Mouse (Mus musculus): Measurements from ENCODE around the gene Cabp4. TPM values are rescaled to one million over a fixed set of nuclear protein-coding genes. Genes with fewer than 3 reads are reported as not detected.

The Cabp4 gene
- 1.9 and 2.2 TPM in 2 replicates for polyA plus RNA-seq (2012; rRNA removed)

DNA sequence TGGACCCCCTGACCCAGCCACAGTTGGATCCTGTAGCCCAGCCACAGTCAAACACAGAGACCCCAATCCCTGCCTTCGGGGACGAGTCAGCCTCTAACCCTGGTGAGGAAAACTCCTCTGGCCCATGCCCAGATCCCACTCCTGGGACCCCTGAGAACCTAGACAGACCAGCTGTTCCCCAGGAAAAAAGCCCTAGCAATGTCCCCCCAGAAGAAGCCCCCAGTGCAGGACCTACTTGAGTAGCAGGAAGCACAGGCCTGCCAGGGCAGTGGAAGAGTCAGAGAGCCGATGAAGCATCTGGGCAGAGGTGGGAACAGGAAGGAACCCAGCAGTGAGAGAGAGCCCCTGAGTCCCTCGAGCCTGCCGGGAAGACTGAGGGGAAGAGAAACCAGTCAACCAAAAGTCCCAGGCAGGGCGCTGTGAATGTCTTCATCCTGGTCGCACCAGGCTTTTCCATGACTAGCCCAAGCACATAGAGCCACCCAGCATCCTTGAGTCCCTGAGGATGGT, at the start of gene Cabp4:
TSS of gene Cabp4 (minus strand) at position 275 of the 510 bp plus-strand sequence.
- 41% methylated on average over 7 of the region's 7 CpGs for WGBS
- Histone ChIP-seq H3K27me3 (ENCODE audit: control insufficient read depth, insufficient read depth, low read length) (no peaks in the 10 kb centered on the region), H3K36me3 (ENCODE audit: control insufficient read depth, insufficient read depth, low read length) (no peaks in the 10 kb centered on the region), H3K4me1 (ENCODE audit: control insufficient read depth, insufficient read depth, insufficient read length) (peaks cover 48% of the 10 kb centered on the region), H3K27ac (ENCODE audit: insufficient read depth, low read length) (peak within 1 kb of the TSS; percentile 77), H3K4me3 (ENCODE audit: extremely low read depth, insufficient read depth, insufficient read length) (no peak within 1 kb of the TSS)
- TF ChIP-seq CTCF (IDR thresholded peaks at IDR 0.05; ENCODE audit: extremely low read depth, insufficient read depth, insufficient read length, insufficient replicate concordance) (no peak), POLR2A (IDR thresholded peaks at IDR 0.05; ENCODE audit: low read depth, low read length) (no peak)
- DNase-seq (ENCODE audit: low read depth in 1 of 2, low spot score in 2 of 2), result no peak

DNA sequence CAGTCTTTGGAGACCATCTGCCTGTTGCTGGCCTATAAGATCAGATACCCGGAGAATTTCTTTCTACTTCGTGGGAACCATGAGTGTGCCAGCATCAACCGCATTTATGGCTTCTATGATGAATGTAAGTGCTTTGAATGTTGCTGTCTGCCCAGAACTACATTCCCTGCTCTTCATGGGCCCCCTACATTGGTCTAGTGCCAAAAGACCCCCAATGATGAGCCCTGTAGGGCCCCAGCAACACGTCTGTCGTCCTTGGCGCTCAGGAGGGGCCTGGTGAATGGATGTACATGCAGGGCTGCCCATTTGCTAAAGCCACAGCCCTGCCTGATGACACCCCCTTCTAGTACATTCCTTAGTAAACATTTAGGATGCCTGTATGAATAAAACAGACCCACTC, 49.3 kb upstream of the Cabp4 start:
- Histone ChIP-seq H3K36me3 (ENCODE audit: control insufficient read depth, insufficient read depth, low read length) (peaks cover 48% of the 10 kb centered on the region), H3K4me1 (ENCODE audit: control insufficient read depth, insufficient read depth, insufficient read length) (peaks cover 21% of the 10 kb centered on the region; the same call in 1 of the 2 replicates), H3K27ac (ENCODE audit: insufficient read depth, low read length) (peak overlapping the region; percentile 94), H3K27me3 (ENCODE audit: control insufficient read depth, insufficient read depth, low read length) (no peaks in the 10 kb centered on the region), H3K4me3 (ENCODE audit: extremely low read depth, insufficient read depth, insufficient read length) (peak overlapping the region; percentile 89)
- no peak for DNase-seq (ENCODE audit: low read depth in 1 of 2, low spot score in 2 of 2)
- WGBS, result 50% methylated on average over 6 of the region's 6 CpGs
- TF ChIP-seq POLR2A (IDR thresholded peaks at IDR 0.05; ENCODE audit: low read depth, low read length) (no peak), CTCF (IDR thresholded peaks at IDR 0.05; ENCODE audit: extremely low read depth, insufficient read depth, insufficient read length, insufficient replicate concordance) (no peak)

- WGBS, result 1% methylated on average over 50 of the region's 52 CpGs
- H3K36me3 ChIP-seq (ENCODE audit: control insufficient read depth, insufficient read depth, low read length), result peaks cover 53% of the 10 kb centered on the region
- H3K4me3 ChIP-seq (ENCODE audit: extremely low read depth, insufficient read depth, insufficient read length), result peak overlapping the region; percentile 89
- DNase-seq (ENCODE audit: low read depth in 1 of 2, low spot score in 2 of 2), result no peak
- no peaks in the 10 kb centered on the region for H3K27me3 ChIP-seq (ENCODE audit: control insufficient read depth, insufficient read depth, low read length)
- H3K27ac ChIP-seq (ENCODE audit: insufficient read depth, low read length), result peak overlapping the region; percentile 94
- H3K4me1 ChIP-seq (ENCODE audit: control insufficient read depth, insufficient read depth, insufficient read length), result peaks cover 28% of the 10 kb centered on the region; the same call in 1 of the 2 replicates
- TF ChIP-seq POLR2A (IDR thresholded peaks at IDR 0.05; ENCODE audit: low read depth, low read length) (no peak), CTCF (IDR thresholded peaks at IDR 0.05; ENCODE audit: extremely low read depth, insufficient read depth, insufficient read length, insufficient replicate concordance) (no peak)
Measured at GRCm38 (mm10) chr19:4192251-4192985, 48.6 kb upstream of the Cabp4 start.

GRCm38 (mm10) chr19:4191528-4192250, 47.9 kb upstream of the Cabp4 start, which contains the start of gene Ppp1ca:
Gene Ppp1ca, plus strand, starts transcription at chr19:4192065.
- 1% methylated on average over 39 of the region's 47 CpGs for WGBS
- Histone ChIP-seq H3K4me3 (ENCODE audit: extremely low read depth, insufficient read depth, insufficient read length) (peak within 1 kb of the TSS; percentile 89), H3K4me1 (ENCODE audit: control insufficient read depth, insufficient read depth, insufficient read length) (peaks cover 34% of the 10 kb centered on the region; the same call in 1 of the 2 replicates), H3K27ac (ENCODE audit: insufficient read depth, low read length) (peak within 1 kb of the TSS; percentile 94), H3K36me3 (ENCODE audit: control insufficient read depth, insufficient read depth, low read length) (peaks cover 54% of the 10 kb centered on the region), H3K27me3 (ENCODE audit: control insufficient read depth, insufficient read depth, low read length) (no peaks in the 10 kb centered on the region)
- DNase-seq (ENCODE audit: low read depth in 1 of 2, low spot score in 2 of 2), result peak; percentile 91 to 98
- TF ChIP-seq CTCF (IDR thresholded peaks at IDR 0.05; ENCODE audit: extremely low read depth, insufficient read depth, insufficient read length, insufficient replicate concordance) (peak; percentile 68; the same call in 1 of the 2 replicates), POLR2A (IDR thresholded peaks at IDR 0.05; ENCODE audit: low read depth, low read length) (peak; percentile 92)

DNA sequence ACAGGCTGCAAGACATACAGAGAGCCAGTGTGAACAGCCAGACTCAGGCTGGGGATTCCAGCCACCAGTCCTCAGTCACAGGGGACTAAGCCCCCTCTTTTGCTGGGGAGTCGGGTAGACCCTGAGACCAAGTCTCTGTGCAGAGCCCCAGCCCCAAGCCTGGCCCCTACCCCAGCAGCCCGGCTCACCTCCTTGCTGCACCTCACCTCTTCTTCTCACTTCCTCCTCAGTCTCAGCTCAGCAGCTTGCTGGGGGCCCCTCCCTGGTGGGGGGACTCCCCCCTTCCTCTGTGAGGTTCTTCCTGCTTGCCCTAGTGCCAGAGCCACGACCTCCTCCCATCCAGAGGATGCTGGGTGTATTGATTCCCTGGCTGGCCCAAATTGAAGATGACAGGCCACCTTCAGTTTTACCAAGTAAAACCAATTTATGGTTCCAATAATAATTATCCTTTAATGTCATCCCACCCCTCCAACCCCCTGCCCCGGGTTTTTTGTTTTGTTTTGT, 47.0 kb upstream of the Cabp4 start, which contains the start of gene Tbc1d10c:
TSS of gene Tbc1d10c (minus strand) at position 454 of the 504 bp plus-strand sequence.
- peak; percentile 76 to 92 for DNase-seq (ENCODE audit: low read depth in 1 of 2, low spot score in 2 of 2)
- H3K4me3 ChIP-seq (ENCODE audit: extremely low read depth, insufficient read depth, insufficient read length), result peak within 1 kb of the TSS; percentile 89
- WGBS, result under 1% methylated on average over 4 of the region's 4 CpGs
- H3K27me3 ChIP-seq (ENCODE audit: control insufficient read depth, insufficient read depth, low read length), result no peaks in the 10 kb centered on the region
- H3K27ac ChIP-seq (ENCODE audit: insufficient read depth, low read length), result peak within 1 kb of the TSS; percentile 98
- peaks cover 51% of the 10 kb centered on the region for H3K36me3 ChIP-seq (ENCODE audit: control insufficient read depth, insufficient read depth, low read length)
- TF ChIP-seq POLR2A (IDR thresholded peaks at IDR 0.05; ENCODE audit: low read depth, low read length), result peak; percentile 83
- no peak for TF ChIP-seq CTCF (IDR thresholded peaks at IDR 0.05; ENCODE audit: extremely low read depth, insufficient read depth, insufficient read length, insufficient replicate concordance)
- peaks cover 41% of the 10 kb centered on the region for H3K4me1 ChIP-seq (ENCODE audit: control insufficient read depth, insufficient read depth, insufficient read length)

GRCm38 (mm10) chr19:4189051-4189620, 45.3 kb upstream of the Cabp4 start:
- no peak for TF ChIP-seq CTCF (IDR thresholded peaks at IDR 0.05; ENCODE audit: extremely low read depth, insufficient read depth, insufficient read length, insufficient replicate concordance)
- no peak for TF ChIP-seq POLR2A (IDR thresholded peaks at IDR 0.05; ENCODE audit: low read depth, low read length)
- WGBS, result 16% methylated on average over 12 of the region's 12 CpGs
- H3K36me3 ChIP-seq (ENCODE audit: control insufficient read depth, insufficient read depth, low read length), result peaks cover 42% of the 10 kb centered on the region
- DNase-seq (ENCODE audit: low read depth in 1 of 2, low spot score in 2 of 2), result no peak
- no peaks in the 10 kb centered on the region for H3K27me3 ChIP-seq (ENCODE audit: control insufficient read depth, insufficient read depth, low read length)
- H3K4me3 ChIP-seq (ENCODE audit: extremely low read depth, insufficient read depth, insufficient read length), result peak overlapping the region; percentile 56
- H3K4me1 ChIP-seq (ENCODE audit: control insufficient read depth, insufficient read depth, insufficient read length), result peaks cover 52% of the 10 kb centered on the region
- H3K27ac ChIP-seq (ENCODE audit: insufficient read depth, low read length), result peak overlapping the region; percentile 98
